Comparison of ENCODE assay signal across 10 mouse cellular contexts in genomic region chr6:4407748-4408147, GRCm38 (mm10).
DNase-seq lines count a peak whose midpoint lies in the region; ATAC-seq lines count a peak whose summit lies in the region.
"Had no signal": no experiment of that assay in that cellular context is flagged by ENCODE, and none has a peak within 500 bp of the region (broad histone marks: within the 10 kb centered on the region; RNA-seq: fewer than 3 reads in every experiment).

No protein-coding gene starts in this region.

- no peak overlapping the region for H3K27ac ChIP-seq in kidney, embryonic 16.5 days (ENCODE audit: low read length)
- H3K27ac ChIP-seq: limb, embryonic 13.5 days had no signal

- no peak overlapping the region for H3K9ac ChIP-seq in kidney, embryonic 16.5 days (replicated peaks; ENCODE audit: low read length)
- H3K9ac ChIP-seq: limb, embryonic 13.5 days had no signal

- no peaks in the 10 kb centered on the region for H3K9me3 ChIP-seq in kidney, embryonic 16.5 days (ENCODE audit: low read length)
- H3K9me3 ChIP-seq: limb, embryonic 13.5 days had no signal

- H3K4me3 ChIP-seq in kidney, embryonic 16.5 days (ENCODE audit: low read length), result no peak overlapping the region
- H3K4me3 ChIP-seq: erythroblast, embryonic 14.5 days; limb, embryonic 13.5 days had no signal

- ATAC-seq in kidney, embryonic 16.5 days (ENCODE audit: low FRiP score, low TSS enrichment), result no peak

- no peak overlapping the region for H3K4me2 ChIP-seq in kidney, embryonic 16.5 days (replicated peaks; ENCODE audit: low read depth, low read length)
- H3K4me2 ChIP-seq: limb, embryonic 13.5 days had no signal

- H3K4me1 ChIP-seq in kidney, embryonic 16.5 days (ENCODE audit: insufficient read depth, low read length), result no peaks in the 10 kb centered on the region
- H3K4me1 ChIP-seq: limb, embryonic 13.5 days had no signal

- intact Hi-C loops in left cerebral cortex, postnatal 4 days (cut with DNase I), result no loop called here

- H3K36me3 ChIP-seq in kidney, embryonic 16.5 days (ENCODE audit: insufficient read depth, low read length), result no peaks in the 10 kb centered on the region
- H3K36me3 ChIP-seq: limb, embryonic 13.5 days had no signal

- H3K27me3 ChIP-seq in kidney, embryonic 16.5 days (ENCODE audit: insufficient read depth, low read length), result no peaks in the 10 kb centered on the region
- H3K27me3 ChIP-seq: limb, embryonic 13.5 days had no signal

- peak; percentile 35 for DNase-seq in adrenal gland, adult 2 months
- DNase-seq in adrenal gland, postnatal 25 days, result no peak
- DNase-seq in kidney, postnatal 36 days, result peak; percentile 20 to 29
- DNase-seq in ZHBTc4 (ENCODE audit: low read depth, low spot score), result peak; percentile 63
- peak; percentile 13 for DNase-seq in induced T-regulatory cell, adult 2 months (ENCODE audit: low read depth)
- no peak for DNase-seq in right cerebral cortex, postnatal 14 days
- no peak for DNase-seq in left cerebral cortex, postnatal 4 days

- 44% methylated on average over 3 of the region's 3 CpGs for WGBS in kidney, embryonic 16.5 days

Comparison
In these comparisons a context has a peak if more than half of its experiments do, and no peak if none do; other contexts are left out.
1. DNase-seq: peak in adrenal gland, adult 2 months (single experiment), kidney, postnatal 36 days (2 of 2), ZHBTc4 (single experiment) and induced T-regulatory cell, adult 2 months (single experiment); none in adrenal gland, postnatal 25 days (single experiment), right cerebral cortex, postnatal 14 days (single experiment) and left cerebral cortex, postnatal 4 days (single experiment).